Mouse (Mus musculus): ENCODE data around the gene Plce1. TPM values are rescaled to one million over a fixed set of nuclear protein-coding genes. Genes with fewer than 3 reads are reported as not detected.
A peak's percentile ranks its signal among the peaks of the same experiment; 100 is the strongest.
"Not testable (repeated sequence)": the region's sequence is repeated elsewhere in the genome, so short reads cannot be mapped to it uniquely, and the experiment has no call there.

Gene Plce1
- total RNA-seq, 2 experiments from 2014 or later = 5.1 to 8.5 TPM

- not testable (repeated sequence) for H3K27ac ChIP-seq, DNase-seq, H3K4me3 ChIP-seq
- intact Hi-C loops (cut with DNase I) = loop anchor here (5.0 kb wide), 1 partner anchor 215 kb away; no protein-coding TSS in a partner anchor
- TF ChIP-seq CTCF (IDR thresholded peaks at IDR 0.05) = peak; percentile 26
These were observed 81.0 kb downstream of the Plce1 start for GRCm38 (mm10) chr19:38561887-38562286.

GRCm38 (mm10) chr19:38566156-38566555 is 85.2 kb downstream of the Plce1 start:
- intact Hi-C loops (cut with DNase I) = loop anchor here (2.0 kb wide), 1 partner anchor 143 kb away; no protein-coding TSS in a partner anchor
- Histone ChIP-seq H3K27ac (peak overlapping the region; percentile 24; the same call in 1 of the 2 replicates), H3K4me3 (no peak overlapping the region)
- TF ChIP-seq CTCF (IDR thresholded peaks at IDR 0.05) = no peak
- DNase-seq = no peak

DNA sequence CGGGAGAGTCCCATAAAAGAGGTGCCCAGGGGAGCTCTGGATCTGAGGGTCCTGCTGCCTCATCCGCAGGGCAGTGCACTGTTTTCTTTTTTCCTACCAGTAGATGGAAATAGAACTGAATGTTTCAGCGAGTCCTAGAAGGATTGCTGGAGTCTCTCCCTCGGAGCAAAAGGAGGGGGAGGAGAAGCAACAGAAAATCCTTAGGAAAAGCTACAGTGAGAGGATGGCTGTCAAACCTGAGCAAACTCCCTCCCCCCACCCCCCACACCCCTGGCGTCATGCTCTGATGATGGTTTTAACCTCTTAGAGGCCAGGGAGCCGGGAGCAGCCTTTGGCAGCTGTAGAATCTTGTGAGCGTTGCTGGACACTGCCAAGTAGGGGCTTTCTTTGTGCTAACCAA is 85.8 kb downstream of the Plce1 start:
- no peak for DNase-seq
- Histone ChIP-seq H3K4me3 (no peak overlapping the region), H3K27ac (peak overlapping the region; percentile 24; the same call in 1 of the 2 replicates)
- TF ChIP-seq CTCF (IDR thresholded peaks at IDR 0.05) = peak; percentile 50
- intact Hi-C loops (cut with DNase I) = loop anchor here (2.0 kb wide), 1 partner anchor 142 kb away; no protein-coding TSS in a partner anchor

GRCm38 (mm10) chr19:38567331-38567730 is 86.4 kb downstream of the Plce1 start:
- intact Hi-C loops (cut with DNase I) = loop anchor here (2.0 kb wide), 1 partner anchor 141 kb away; no protein-coding TSS in a partner anchor
- Histone ChIP-seq H3K27ac (peak overlapping the region; percentile 24; the same call in 1 of the 2 replicates), H3K4me3 (no peak overlapping the region)
- DNase-seq = peak; percentile 42
- no peak for TF ChIP-seq CTCF (IDR thresholded peaks at IDR 0.05)

DNA sequence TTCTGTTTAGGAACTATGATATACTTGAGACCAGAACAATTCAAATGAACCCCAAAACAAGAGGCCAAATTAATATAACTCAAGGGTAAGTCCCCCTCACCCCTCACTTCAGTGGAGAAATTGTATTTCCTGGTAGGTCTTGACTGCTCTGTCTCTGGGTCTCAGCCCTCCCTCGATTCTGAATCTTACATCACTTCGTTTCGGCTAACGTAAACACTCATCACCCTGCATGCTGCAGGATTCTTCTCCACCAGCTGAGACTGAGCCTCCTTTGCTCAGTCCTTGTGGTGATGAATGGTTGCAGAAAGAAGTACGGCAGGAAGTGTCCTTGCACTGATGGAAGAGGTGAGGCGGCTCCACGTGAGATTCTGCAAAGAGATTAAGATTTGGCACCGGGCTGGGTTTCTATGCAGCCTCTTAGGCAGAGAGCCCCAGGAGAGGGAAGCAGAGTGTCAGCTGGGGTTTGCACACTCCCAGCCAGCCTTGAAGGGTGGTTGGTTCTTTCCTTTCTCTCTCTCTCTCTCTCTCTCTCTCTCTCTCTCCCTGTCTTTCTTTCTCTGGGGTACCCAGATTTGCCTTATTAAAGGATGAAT is 97.7 kb downstream of the Plce1 start:
- Histone ChIP-seq H3K4me3 (peak overlapping the region; percentile 13), H3K27ac (peak overlapping the region; percentile 38; the same call in 1 of the 2 replicates)
- no peak for DNase-seq
- peak; percentile 8; the same call in 1 of the 2 replicates for TF ChIP-seq CTCF (IDR thresholded peaks at IDR 0.05)
- intact Hi-C loops (cut with DNase I) = no loop called here

- intact Hi-C loops (cut with DNase I) = no loop called here
- no peak for DNase-seq
- H3K4me3 ChIP-seq = no peak overlapping the region
- TF ChIP-seq CTCF (IDR thresholded peaks at IDR 0.05) = no peak
- H3K27ac ChIP-seq = peak overlapping the region; percentile 43
These were observed 102.0 kb downstream of the Plce1 start for GRCm38 (mm10) chr19:38582861-38583260.

GRCm38 (mm10) chr19:38587559-38587958 is 106.7 kb downstream of the Plce1 start:
- Histone ChIP-seq H3K27ac (no peak overlapping the region), H3K4me3 (no peak overlapping the region)
- intact Hi-C loops (cut with DNase I) = no loop called here

DNA sequence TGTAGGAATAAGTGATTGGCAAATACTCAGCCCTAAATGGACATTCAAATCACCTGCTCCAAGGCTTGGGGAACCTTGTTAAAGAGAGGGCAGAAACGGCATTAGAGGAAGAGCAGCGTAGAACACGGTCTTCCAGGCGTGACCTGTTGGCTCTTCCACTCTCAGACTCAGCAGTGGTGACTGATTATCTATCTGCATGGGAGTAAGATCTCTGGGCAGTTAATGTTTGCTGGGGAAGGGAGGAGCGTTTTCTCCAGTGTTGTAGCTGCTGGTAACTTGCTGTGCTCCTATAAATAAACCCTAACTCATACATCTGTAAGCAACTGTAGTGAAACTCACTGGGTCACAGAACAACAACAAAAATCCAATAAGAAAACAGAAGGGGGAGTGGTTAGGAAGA is 108.6 kb downstream of the Plce1 start:
- H3K4me3 ChIP-seq = no peak overlapping the region
- H3K27ac ChIP-seq = peak overlapping the region; percentile 29
- no peak for TF ChIP-seq CTCF (IDR thresholded peaks at IDR 0.05)
- intact Hi-C loops (cut with DNase I) = no loop called here
- DNase-seq = no peak

More at GRCm38 (mm10) chr19:38587559-38587958, 106.7 kb downstream of the Plce1 start:
- DNase-seq = no peak
- TF ChIP-seq CTCF (IDR thresholded peaks at IDR 0.05) = no peak

- intact Hi-C loops (cut with DNase I) = no loop called here
- DNase-seq = no peak
- H3K27ac ChIP-seq = peak overlapping the region; percentile 29; the same call in 1 of the 2 replicates
- no peak overlapping the region for H3K4me3 ChIP-seq
- no peak for TF ChIP-seq CTCF (IDR thresholded peaks at IDR 0.05)
These were observed 109.0 kb downstream of the Plce1 start for GRCm38 (mm10) chr19:38589941-38590340.

GRCm38 (mm10) chr19:38592566-38593224 is 111.8 kb downstream of the Plce1 start:
- peak; percentile 54 for DNase-seq
- Histone ChIP-seq H3K27ac (peak overlapping the region; percentile 72), H3K4me3 (peak overlapping the region; percentile 49)
- no peak for TF ChIP-seq CTCF (IDR thresholded peaks at IDR 0.05)
- intact Hi-C loops (cut with DNase I) = no loop called here

- no peak for DNase-seq
- H3K4me3 ChIP-seq = peak overlapping the region; percentile 49
- peak overlapping the region; percentile 72 for H3K27ac ChIP-seq
- intact Hi-C loops (cut with DNase I) = no loop called here
- no peak for TF ChIP-seq CTCF (IDR thresholded peaks at IDR 0.05)
These were observed 112.5 kb downstream of the Plce1 start for GRCm38 (mm10) chr19:38593225-38593897.

GRCm38 (mm10) chr19:38596096-38596495 is 115.2 kb downstream of the Plce1 start:
- Histone ChIP-seq H3K4me3 (no peak overlapping the region), H3K27ac (no peak overlapping the region)
- intact Hi-C loops (cut with DNase I) = no loop called here
- TF ChIP-seq CTCF (IDR thresholded peaks at IDR 0.05) = no peak
- DNase-seq = no peak

DNA sequence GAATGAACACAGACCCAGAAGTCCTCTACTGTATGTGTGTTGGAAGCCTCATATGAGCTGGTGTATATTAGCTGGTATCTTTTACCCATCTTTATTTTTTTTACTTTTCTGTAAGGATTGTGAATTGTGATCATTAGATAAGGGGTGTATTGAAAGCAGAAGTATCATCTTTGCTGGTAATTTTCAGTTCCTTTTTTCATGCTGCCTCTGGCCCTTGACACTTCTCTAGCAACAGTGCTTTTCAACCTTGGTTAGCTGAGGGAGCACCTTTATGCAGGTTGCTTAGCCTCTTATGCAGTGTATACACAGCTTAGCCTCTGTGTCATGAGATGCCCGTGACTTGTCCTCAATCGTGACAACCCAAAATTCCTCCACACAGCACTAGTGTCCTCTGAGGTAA is 116.5 kb downstream of the Plce1 start:
- H3K4me3 ChIP-seq = no peak overlapping the region
- no peak for DNase-seq
- no peak for TF ChIP-seq CTCF (IDR thresholded peaks at IDR 0.05)
- intact Hi-C loops (cut with DNase I) = no loop called here
- no peak overlapping the region for H3K27ac ChIP-seq

Measured in gastrocnemius, adult 2 months (tissue).